Mouse (Mus musculus) inflammation-experienced regulatory T-cells, adult 6 months (primary cell): Measurements from ENCODE around the gene Cryl1. TPM values are rescaled to one million over a fixed set of nuclear protein-coding genes. Genes with fewer than 3 reads are reported as not detected.

Source experiments
- ATAC-seq: one replicate; pipeline ENCODE4 v1.8.0; 2017
- polyA plus RNA-seq, 3 experiments: library from polyadenylated mRNA; unstranded; fragments of 100-300 nt; shearing (Covaris generic); gene quantifications; one replicate each; pipeline ENCODE4 v1.2.1; 2017

Cryl1 gene
- polyA plus RNA-seq, 3 experiments from 2014 or later: 14.0 to 26.1 (median 18.7) TPM

- no peak for ATAC-seq
These were observed 81.4 kb downstream of the Cryl1 start for GRCm38 (mm10) chr14:57316662-57317600.

DNA sequence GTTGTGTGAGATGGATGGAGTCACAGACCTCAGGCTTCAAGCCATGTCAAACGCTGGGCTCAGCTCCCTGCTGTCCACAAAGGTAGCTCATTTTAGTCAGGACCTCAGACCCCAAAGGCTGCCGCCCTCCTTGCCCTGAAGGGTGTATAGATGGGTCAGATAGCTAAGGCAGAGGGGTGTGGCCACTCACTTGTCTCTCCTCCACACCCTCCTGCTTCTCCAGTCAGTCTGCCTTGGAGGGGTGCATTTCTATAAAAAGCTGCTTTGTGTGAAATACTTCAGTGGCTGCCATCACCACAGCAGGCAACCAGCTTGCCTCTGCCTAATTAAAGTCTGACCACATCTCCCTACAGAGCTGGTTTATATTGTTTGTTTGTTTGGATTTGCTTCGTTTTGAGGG is 82.4 kb downstream of the Cryl1 start:
- no peak for ATAC-seq

DNA sequence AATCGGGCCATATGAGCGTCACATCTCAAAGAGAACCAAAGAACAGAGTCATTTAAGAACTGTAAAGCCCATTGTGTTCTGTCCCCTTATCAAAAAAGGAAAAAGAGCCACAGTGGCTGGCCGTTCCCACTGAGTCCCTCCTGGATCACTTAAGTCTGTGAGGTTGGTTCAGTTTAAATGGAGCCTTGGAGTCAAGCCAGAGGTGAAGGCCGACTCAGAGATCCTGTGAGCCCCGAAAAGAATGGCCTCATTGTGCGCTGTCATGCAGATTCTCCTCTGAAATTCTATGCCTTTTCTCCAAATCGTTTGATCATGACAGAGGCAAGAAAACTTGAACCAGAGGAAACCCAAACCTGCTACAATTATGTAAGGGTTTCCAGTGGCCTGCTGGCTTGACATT is 82.8 kb downstream of the Cryl1 start:
- no peak for ATAC-seq

DNA sequence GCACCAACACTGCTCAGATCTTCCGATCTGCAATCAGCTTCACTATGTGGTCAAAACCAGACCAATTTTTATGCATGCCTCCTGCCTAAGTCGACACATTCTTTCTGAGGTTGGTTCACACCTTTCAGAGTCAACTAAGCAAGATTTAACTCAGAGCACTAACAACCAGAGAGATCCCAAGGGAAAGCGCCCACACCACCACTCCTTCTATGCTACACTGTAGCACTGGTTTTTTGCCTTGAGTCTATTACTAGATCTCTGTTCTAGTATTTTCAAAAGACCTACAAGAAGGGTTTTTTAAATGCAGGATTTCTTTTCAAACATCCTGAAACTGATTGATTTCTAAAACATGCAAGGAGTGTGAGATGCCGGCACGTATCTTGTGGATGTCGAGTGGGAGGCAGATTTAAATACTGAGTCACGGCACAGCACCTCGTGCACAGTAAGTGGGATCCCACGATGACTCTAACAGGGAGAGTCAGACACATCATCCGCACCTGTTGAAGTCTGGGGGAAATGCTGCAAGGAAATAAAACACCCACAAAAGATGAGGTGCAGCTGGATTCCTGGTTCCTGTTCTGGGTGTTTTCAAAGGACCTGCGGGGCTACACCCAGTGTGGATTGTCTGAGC is 96.6 kb downstream of the Cryl1 start:
- ATAC-seq: no peak

GRCm38 (mm10) chr14:57300530-57300929 is 97.8 kb downstream of the Cryl1 start:
- ATAC-seq: no peak

DNA sequence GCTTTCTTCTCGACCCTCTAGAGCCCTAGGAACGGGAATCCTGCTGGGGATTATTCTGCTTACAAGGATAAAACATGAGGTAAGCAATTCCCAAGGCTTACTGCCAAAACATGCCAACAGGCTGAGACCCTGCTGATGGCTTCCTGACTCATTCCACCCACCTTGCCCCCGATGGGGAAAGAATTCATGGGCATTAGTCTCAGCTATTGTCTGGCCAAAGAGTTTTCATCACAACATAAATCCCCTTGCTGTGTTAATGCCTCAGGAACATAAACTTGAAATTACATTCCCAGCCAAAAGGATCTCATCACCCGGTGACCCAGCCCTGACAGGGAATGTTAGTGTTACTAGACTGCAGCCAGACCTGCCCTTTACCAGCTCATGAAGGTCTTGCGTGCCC is 100.7 kb downstream of the Cryl1 start:
- no peak for ATAC-seq

DNA sequence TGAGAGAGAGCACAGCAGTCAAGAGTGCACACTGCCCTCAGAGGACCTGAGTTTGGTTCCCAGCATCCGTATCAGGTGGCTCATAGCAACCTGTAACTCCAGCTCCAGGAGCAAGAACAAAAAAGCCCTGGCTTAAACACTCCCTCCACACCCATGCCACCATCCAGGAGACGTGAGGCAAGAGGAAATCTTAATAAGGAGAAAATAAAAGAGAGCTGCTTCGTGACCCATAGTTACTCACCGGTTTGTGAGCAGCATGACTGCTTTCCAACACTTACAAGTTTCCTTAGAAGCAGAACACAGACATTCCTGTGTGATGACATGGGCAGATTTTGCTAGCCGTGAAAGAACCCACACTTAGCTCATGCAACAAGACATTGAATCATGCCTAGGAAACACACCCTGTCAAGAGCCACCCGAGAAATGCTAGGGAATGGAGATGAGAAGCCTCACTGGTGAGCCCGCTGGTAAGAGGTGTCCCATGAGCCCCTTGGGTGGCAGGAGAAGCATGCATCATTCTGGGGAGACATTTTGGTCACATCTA is 106.9 kb downstream of the Cryl1 start:
- no peak for ATAC-seq

DNA sequence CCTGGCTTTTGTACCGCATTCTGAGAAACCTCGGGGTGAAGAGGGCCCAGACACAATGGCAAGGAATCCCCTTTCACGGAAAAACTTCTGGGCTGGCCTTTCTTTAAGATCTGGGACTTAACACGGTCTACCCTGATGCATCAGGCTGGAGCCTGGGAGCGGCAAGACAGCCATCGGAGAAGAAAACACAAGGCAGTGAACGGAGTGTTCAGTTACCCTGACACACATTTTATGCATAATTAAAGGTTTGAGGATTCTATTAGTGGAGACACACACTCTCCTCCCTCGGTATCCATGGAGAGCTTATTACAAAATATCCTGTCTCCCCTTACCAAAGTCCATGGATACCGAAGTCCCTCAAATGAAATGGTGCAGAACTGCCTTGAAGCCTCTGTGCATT is 109.2 kb downstream of the Cryl1 start:
- ATAC-seq: no peak

DNA sequence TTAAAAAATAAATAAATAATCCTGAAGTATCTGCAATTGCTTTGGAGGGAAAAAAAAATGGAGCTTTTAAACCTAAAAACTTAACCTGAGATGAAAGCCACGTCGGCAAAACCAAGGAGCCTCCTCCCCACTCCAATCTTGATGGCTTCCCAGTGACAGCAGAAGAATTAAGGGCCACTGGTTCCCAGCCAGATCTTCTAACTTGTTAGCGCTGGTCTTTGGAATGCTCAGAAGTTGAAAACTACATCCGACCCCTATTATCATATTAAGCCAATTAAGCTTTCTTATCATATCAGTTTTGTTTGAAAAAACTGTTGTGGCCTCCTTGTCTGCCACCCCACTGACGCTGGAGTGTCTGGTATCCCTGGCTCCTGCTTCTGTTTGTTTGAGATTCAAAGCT is 114.5 kb downstream of the Cryl1 start:
- no peak for ATAC-seq

DNA sequence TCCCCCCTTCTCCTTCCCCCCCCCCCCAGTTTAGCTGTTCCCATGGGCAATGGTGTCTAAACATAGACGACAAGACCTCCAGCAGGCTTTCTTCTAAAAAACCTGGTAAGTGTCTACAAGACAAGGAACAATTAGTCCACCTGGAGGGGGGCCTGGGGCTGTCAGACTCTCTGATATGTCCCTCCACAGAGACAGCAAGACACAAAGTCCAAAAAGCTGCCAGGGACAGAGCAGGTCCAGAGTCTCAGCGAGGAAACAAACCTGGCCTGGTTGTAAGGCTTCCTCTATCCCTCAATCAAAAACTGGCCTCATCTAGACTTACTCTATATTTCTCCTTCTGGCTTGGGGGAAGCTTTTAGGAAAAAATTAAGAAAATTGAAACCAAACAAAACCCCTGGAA is 115.7 kb downstream of the Cryl1 start:
- ATAC-seq: no peak

DNA sequence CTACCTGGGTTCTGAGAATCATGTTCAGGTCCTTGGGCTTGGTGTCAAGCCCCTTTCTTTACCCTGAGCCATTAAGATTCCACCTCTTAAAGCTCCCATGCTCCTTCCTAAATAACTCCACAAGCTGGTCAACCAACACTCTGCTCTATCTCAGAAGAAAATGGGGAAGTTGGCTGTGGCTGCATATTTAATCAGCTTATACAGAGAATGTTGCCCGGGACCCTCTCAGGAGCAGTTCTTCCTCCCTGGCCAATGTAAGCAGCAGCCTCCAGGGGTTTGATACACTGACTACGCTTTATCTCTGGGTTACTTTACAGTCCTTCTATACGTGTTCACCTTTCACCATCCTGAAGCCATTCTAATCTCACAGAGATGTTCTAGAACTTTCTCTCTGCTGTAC is 117.5 kb downstream of the Cryl1 start:
- no peak for ATAC-seq

- ATAC-seq: no peak
These were observed 121.8 kb downstream of the Cryl1 start for GRCm38 (mm10) chr14:57276481-57277012.

DNA sequence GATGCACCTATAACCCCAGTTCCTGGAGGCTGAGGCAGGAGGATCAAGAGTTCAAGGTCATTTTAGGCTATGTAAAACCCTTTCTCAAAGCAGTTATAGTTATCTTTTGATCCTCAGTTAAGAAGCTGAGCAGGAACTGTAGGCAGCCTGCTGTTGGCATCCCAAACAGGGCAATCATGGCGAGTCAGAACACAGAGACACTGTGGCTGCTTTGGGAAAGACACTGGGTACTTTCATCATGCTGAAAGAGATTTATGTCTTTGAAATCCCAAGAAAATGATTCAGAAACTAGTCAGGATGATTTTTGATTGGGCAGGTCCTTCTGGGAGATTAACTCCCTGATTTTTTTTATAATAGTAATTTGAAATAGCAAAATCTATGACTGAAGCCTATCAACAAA is 126.0 kb downstream of the Cryl1 start:
- ATAC-seq: no peak

DNA sequence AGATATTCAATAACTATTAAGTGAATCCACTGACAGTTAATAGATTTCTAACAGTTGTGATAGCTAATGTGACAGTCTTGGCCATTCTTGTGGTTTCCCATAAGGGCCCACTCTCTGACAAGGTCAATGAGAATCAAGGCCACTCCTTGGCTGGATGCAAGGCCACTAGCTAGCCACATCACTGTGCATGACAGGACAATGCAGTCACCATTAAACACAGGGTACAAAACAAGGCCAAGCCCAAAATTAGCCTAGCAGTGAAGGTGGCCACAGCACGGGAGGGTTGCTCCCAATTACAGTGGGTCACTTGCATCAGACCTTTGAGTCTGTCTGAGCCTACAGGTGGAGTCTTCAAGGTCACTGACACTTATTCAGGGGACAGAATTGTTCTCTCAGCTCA is 126.5 kb downstream of the Cryl1 start:
- ATAC-seq: no peak

- ATAC-seq: no peak
These were observed 129.4 kb downstream of the Cryl1 start for GRCm38 (mm10) chr14:57268900-57269299.

- ATAC-seq: no peak
These were observed 130.0 kb downstream of the Cryl1 start for GRCm38 (mm10) chr14:57268344-57268743.

GRCm38 (mm10) chr14:57263943-57264342 is 134.4 kb downstream of the Cryl1 start:
- ATAC-seq: no peak

DNA sequence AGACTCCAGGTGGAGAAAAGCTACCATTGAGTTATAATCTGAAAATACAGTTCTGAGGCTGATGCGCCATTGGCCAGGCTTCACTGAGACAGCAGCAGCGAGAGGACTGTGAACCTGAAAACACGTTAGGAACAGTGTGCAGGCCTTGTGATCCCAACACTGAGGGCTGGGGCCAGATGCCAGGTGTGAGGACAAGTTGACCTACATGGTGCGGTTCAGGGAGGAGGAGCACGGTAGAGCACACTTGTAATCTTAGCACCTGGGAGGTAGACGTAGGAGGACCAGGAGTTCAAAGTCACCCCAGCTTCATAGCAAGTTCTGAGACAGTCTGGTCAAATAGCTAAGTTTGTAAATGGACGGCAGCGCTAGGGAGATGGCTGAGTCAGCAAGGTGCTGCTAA is 139.0 kb downstream of the Cryl1 start:
- ATAC-seq: no peak

DNA sequence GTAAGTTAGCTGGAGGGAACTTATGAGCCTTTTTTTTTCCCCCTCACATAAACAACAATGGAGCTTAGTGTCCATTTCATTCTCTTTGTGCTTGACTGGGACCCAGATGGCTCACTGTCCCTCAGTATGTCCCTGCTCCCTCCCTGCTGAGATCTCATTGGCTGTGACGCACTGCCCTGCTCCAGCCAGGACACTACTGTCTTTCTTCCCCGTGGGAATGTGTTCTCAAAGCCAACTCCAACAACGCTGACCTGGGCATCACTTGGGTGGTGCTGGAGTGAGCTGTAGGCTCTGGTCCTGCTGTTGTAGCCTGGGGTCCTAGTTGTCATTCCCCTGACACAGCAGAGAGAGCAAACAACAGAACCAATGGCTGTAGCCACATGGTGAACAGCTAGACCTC is 149.7 kb downstream of the Cryl1 start:
- ATAC-seq: no peak

DNA sequence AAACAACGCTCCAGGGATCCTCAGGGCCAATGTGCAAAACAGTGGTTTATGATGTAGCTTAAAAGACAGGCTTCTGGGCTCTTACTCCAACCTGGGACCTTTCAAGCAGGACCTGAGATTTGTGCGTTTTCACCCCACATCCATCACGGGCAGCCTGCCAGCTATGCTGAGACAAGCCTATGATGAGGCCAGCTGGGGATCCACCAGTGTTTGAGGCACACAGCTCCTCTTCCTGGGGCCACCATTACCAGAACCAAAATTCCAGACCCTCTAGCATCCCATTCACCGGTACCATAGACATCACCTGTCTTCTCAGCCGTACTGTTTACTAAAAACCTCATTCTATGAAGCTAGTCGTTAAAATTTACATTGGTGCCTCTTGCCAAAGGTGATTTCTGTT is 151.8 kb downstream of the Cryl1 start:
- no peak for ATAC-seq

DNA sequence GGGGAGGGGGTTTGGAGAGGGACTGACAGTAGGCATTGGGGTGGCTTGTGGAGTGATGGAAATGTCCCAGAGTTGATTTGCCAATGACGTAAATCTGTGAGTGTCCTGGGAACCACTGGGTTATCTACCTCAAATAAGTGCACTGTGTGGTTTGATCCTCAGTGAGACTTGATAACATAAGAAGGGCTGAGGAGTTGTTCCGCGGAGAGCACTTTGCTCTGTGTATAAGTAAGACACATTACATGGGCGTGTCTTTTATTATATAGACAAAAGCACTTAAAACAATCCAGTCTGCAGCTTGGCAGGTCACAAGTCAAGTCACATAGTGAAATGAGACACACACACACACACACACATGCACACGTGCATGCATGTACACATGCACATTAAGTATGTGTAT is 155.4 kb downstream of the Cryl1 start:
- no peak for ATAC-seq

- no peak for ATAC-seq
These were observed 163.1 kb downstream of the Cryl1 start for GRCm38 (mm10) chr14:57235276-57235675.

GRCm38 (mm10) chr14:57234711-57235110 is 163.6 kb downstream of the Cryl1 start:
- no peak for ATAC-seq
